Mouse (Mus musculus) limb, embryonic 14.5 days (tissue): ENCODE data around the gene Lgmn. TPM values are rescaled to one million over a fixed set of nuclear protein-coding genes. Genes with fewer than 3 reads are reported as not detected.

Experiments used
- ATAC-seq: fragments of 200-750 bp; cut with Nextera tagmentation; 2 replicates; pipeline ENCODE4 v1.8.0; 2017; ENCODE audit warnings: low read depth, moderate number of reproducible peaks, moderate TSS enrichment; ENCODE audit not compliant: low FRiP score
- DNase-seq: peaks from one replicate; pipeline ENCODE4 v3.0.0-alpha.2; 2015; ENCODE audit warnings: low spot score
- H3K27ac ChIP-seq: fragments of 300-500 bp; sonication (generic); replicated peaks from 2 replicates; pipeline ENCODE4 v1.5.1; 2014; ENCODE audit warnings: low read depth, mild to moderate bottlenecking, low read length, moderate library complexity, mixed read lengths
- H3K27me3 ChIP-seq: fragments of 300-500 bp; sonication (generic); 2 replicates; pipeline ENCODE4 v1.6.1; 2014; ENCODE audit warnings: low read length, mixed read lengths; ENCODE audit not compliant: control insufficient read depth, insufficient read depth
- H3K36me3 ChIP-seq: fragments of 300-500 bp; sonication (generic); 2 replicates; pipeline ENCODE4 v1.6.1; 2014; ENCODE audit warnings: mild to moderate bottlenecking, low read length, moderate library complexity, mixed read lengths; ENCODE audit not compliant: control insufficient read depth, insufficient read depth
- H3K4me1 ChIP-seq: fragments of 300-500 bp; sonication (generic); 2 replicates; pipeline ENCODE4 v1.6.1; 2014; ENCODE audit warnings: antibody characterized with exemption, low read length, mixed read lengths; ENCODE audit not compliant: control insufficient read depth, insufficient read depth
- H3K4me2 ChIP-seq: fragments of 300-500 bp; sonication (generic); replicated peaks from 2 replicates; pipeline ENCODE4 v1.6.1; 2014; ENCODE audit warnings: low read depth, mild to moderate bottlenecking, low read length, moderate library complexity; ENCODE audit not compliant: severe bottlenecking
- H3K4me3 ChIP-seq: fragments of 300-500 bp; sonication (generic); replicated peaks from 2 replicates; pipeline ENCODE4 v1.5.1; 2014; ENCODE audit warnings: low read length
- H3K9ac ChIP-seq: fragments of 300-500 bp; sonication (generic); 2 replicates; pipeline ENCODE4 v1.6.1; 2014; ENCODE audit warnings: mild to moderate bottlenecking, low read depth, low read length, moderate library complexity; ENCODE audit not compliant: severe bottlenecking
- H3K9me3 ChIP-seq: fragments of 300-500 bp; sonication (generic); 2 replicates; pipeline ENCODE4 v1.6.1; 2016; ENCODE audit warnings: low read length; ENCODE audit not compliant: control insufficient read depth
- POLR2A ChIP-seq: fragments of 200-500 bp; IDR thresholded peaks from 2 replicates; pipeline ENCODE4 v1.8.0; 2012; ENCODE audit warnings: inconsistent platforms, mild to moderate bottlenecking, moderate library complexity, borderline replicate concordance; ENCODE audit not compliant: insufficient read depth, insufficient read length; ENCODE audit errors: extremely low read depth
- WGBS: fragments of 180-500 bp; shearing (Covaris S2); extraction: QIAGEN DNeasy Blood & Tissue Kit; methylation state at CpG from one replicate; pipeline ENCODE4 v1.1.7; 2014; 5-methylcytosine and 5-hydroxymethylcytosine counted together
- polyA plus RNA-seq, 2 experiments: library from polyadenylated mRNA; depleted of rRNA in 1 of 2; stranded (reverse) in 1 of 2; unstranded in 1 of 2; fragments of >200 nt; fragmentation: Nextera tagmentation in 1 of 2; extraction: Ambion mirVana in 1 of 2; gene quantifications; 2 replicates each; pipeline versions ENCODE4 v1.2.1 to v1.2.3; 2012 to 2014

The Lgmn gene
- polyA plus RNA-seq, 2 experiments = 78.7 to 105 TPM

DNA sequence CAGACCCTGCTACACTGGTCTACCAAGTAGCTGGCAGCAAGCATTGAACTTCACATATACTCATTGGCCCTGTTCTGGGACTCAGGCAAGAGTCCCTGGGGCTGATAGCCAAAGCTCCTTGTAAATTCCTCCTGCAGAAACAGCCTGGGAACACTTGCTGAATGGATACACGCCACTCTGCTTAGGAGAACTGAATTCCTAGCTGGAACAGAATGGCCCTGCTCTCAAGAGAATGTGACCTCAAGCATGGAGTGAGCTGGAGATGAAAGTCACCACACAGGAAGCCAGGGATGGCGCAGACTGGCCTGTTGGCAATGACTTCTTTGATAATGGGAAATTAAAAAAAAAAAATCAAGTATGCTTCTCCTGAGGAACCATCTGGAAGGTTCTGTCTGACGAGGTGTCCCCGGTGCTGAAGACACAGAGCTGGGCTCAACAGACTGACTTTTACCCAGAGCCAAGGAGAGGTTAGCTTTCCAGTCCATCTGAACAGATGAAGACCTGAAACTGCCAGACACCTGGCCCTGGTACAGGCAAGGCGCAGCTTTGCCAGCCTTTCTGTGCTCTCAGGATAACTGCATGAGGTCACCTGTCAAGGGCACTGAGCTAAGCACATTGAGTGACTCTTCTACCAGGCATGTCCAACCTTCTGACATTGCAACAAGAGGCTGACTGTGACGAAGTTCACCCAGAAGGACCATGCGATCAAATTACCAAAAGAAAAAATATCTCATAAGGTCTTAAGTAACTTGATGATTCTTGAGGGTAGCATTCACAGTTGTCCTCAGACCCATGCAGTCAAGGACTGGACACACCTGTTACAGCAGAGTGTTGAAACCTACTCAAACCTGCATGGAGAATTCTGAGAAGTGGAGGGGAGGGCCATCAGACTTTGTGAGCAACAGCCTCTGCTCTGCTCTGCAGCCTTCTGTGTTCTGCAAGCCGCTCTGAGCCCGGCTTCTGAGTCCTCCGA is 78.1 kb downstream of the Lgmn start:
- DNase-seq = no peak
- H3K9me3 ChIP-seq = no peaks in the 10 kb centered on the region
- TF ChIP-seq POLR2A = no peak
- no peak overlapping the region for H3K4me3 ChIP-seq
- H3K4me2 ChIP-seq = no peak overlapping the region
- H3K27me3 ChIP-seq = no peaks in the 10 kb centered on the region
- no peak overlapping the region for H3K9ac ChIP-seq
- peaks cover 3% of the 10 kb centered on the region; the same call in 1 of the 2 replicates for H3K36me3 ChIP-seq
- ATAC-seq = no peak
- 87% methylated on average over 10 of the region's 10 CpGs for WGBS
- H3K27ac ChIP-seq = no peak overlapping the region
- no peaks in the 10 kb centered on the region for H3K4me1 ChIP-seq

DNA sequence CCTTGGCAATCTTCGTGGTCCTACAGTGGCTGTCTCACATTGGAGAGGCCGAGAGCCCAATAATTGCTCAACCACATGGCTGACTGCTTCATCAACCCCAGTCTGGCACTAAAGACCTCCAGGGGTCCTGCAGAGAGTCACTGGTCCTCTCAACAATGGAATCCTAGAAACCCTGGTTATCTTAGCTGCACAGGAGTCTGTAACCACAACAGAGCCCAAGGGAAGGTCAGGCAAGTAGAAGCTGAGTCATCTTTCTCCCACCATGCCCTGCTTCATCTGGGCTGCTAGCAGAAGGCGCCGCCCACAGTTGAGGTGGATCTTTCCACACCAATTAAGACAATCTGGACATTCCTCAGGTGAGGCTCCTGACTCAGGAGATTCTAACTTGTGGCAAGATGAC is 80.2 kb downstream of the Lgmn start:
- DNase-seq (no peak), ATAC-seq (no peak)
- no peak overlapping the region for H3K9ac ChIP-seq
- H3K27me3 ChIP-seq = no peaks in the 10 kb centered on the region
- H3K4me1 ChIP-seq = no peaks in the 10 kb centered on the region
- H3K4me2 ChIP-seq = no peak overlapping the region
- H3K4me3 ChIP-seq = no peak overlapping the region
- H3K9me3 ChIP-seq = no peaks in the 10 kb centered on the region
- peaks cover 3% of the 10 kb centered on the region; the same call in 1 of the 2 replicates for H3K36me3 ChIP-seq
- WGBS = 91% methylated on average over 4 of the region's 4 CpGs
- TF ChIP-seq POLR2A = no peak
- no peak overlapping the region for H3K27ac ChIP-seq

DNA sequence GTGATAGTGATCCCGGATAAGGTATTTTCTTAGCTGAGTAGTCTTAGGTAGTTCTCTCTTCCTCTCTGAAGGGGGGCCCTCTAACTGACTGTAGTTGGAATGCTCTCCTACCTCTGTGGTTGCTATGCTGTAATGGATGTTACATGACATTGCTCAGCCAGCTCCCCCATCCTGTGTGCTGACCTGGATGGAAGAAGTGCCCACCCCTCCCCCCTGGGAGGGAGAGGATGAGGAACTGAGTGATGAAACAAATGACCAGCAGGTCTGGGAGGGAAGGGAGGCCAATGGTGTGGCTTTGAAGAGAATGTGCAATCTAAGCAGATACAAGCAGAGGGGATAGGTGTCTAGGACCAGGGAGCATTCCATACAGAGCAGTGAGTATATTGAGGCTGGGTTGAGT is 82.8 kb downstream of the Lgmn start:
- H3K27ac ChIP-seq = no peak overlapping the region
- no peak for TF ChIP-seq POLR2A
- WGBS = 86% methylated on average over 1 of the region's 1 CpGs
- H3K4me2 ChIP-seq = no peak overlapping the region
- ATAC-seq = no peak
- no peak overlapping the region for H3K4me3 ChIP-seq
- no peak overlapping the region for H3K9ac ChIP-seq
- peaks cover 3% of the 10 kb centered on the region; the same call in 1 of the 2 replicates for H3K36me3 ChIP-seq
- DNase-seq = no peak
- no peaks in the 10 kb centered on the region for H3K9me3 ChIP-seq
- H3K27me3 ChIP-seq = no peaks in the 10 kb centered on the region
- no peaks in the 10 kb centered on the region for H3K4me1 ChIP-seq

DNA sequence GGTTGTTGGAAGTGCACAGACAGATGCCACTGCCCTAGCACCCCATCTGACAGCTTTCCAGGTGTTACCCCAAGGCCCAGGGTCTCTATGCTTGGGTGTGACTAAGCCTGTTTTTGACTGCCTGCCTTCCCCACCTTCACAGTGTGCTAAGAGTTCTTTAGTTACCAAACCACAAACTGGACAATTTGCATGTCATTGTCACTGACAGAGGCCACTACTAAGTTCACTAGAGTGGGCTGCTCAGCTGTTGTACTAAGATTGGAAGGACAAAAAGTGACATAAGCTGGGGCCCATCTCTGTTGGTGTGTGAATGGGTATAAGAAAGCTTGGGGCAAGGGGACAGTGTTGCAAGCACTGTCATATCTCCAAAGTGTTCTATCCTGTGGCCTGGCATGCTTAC is 83.8 kb downstream of the Lgmn start:
- Histone ChIP-seq H3K4me2 (no peak overlapping the region), H3K36me3 (no peaks in the 10 kb centered on the region), H3K9me3 (no peaks in the 10 kb centered on the region), H3K27ac (no peak overlapping the region), H3K4me3 (no peak overlapping the region), H3K27me3 (no peaks in the 10 kb centered on the region), H3K9ac (no peak overlapping the region), H3K4me1 (no peaks in the 10 kb centered on the region)
- no peak for DNase-seq
- no peak for ATAC-seq
- no peak for TF ChIP-seq POLR2A

DNA sequence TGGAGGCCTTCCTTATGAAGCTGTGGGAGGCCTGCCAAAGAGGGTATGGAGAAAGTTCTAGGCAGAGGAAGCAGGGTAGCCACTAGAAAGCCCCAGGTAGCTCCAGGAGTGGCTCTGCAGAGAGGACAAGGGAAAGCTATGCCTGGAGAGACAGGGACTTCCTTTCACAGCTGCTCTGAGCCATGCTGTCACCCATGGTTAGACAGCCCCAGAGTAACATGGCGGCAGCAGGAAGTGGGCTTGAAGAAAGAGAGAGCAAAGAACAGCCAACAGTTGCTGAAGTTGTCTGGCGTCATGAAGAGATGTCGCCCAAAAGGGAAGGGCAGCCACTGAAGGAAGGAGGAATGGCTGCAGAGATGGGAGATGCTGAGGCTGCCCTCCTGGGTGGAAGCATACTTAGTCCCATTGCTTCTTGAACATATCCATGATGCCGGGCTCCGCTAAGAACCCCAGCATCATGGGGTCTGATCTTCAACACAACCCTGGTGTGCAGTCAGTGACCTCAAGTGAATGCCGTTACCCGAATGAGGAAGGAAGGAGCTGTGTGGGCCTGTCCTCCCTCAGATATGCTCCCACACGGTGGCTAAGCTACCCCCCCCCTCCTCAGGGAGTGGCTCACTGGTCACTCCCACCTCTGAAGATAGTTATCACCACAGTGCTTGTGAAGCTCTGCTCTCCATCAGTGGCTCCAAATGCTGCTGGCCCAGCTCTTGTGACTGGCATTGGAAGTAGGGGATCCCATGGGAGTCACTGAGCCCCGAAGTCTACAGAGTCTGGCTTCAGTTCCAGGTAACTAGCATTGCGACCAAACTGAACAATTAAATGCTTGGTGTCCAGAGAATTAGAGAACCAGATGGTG is 85.3 kb downstream of the Lgmn start:
- no peak overlapping the region for H3K9ac ChIP-seq
- H3K27me3 ChIP-seq = no peaks in the 10 kb centered on the region
- WGBS = 82% methylated on average over 10 of the region's 10 CpGs
- no peak overlapping the region for H3K4me3 ChIP-seq
- no peaks in the 10 kb centered on the region for H3K36me3 ChIP-seq
- TF ChIP-seq POLR2A = no peak
- DNase-seq (no peak), ATAC-seq (no peak)
- no peaks in the 10 kb centered on the region for H3K9me3 ChIP-seq
- no peak overlapping the region for H3K4me2 ChIP-seq
- no peaks in the 10 kb centered on the region for H3K4me1 ChIP-seq
- no peak overlapping the region for H3K27ac ChIP-seq
